Mouse (Mus musculus) lung, adult 2 months (tissue): Measurements from ENCODE around the gene Gm11627.

Experiments used
- CTCF ChIP-seq: fragments of 200-500 bp; IDR thresholded peaks from 2 replicates; pipeline ENCODE4 v1.5.1; 2011; ENCODE audit warnings: mild to moderate bottlenecking, low read length, control low read depth; ENCODE audit not compliant: insufficient read depth
- POLR2A ChIP-seq: fragments of 200-500 bp; IDR thresholded peaks from 2 replicates; pipeline ENCODE4 v1.6.1; 2011; ENCODE audit warnings: low read depth, mild to moderate bottlenecking, control low read depth, low read length, borderline replicate concordance; ENCODE audit errors: extremely low read depth

GRCm38 (mm10) chr11:102599912-102600311 is 20.7 kb upstream of the Gm11627 start:
- TF ChIP-seq CTCF: peak; percentile 40; the same call in 1 of the 2 replicates
- no peak for TF ChIP-seq POLR2A
